Mouse (Mus musculus): ENCODE data around the gene Thpo. TPM values are rescaled to one million over a fixed set of nuclear protein-coding genes. Genes with fewer than 3 reads are reported as not detected.

Thpo gene
- polyA plus RNA-seq (2017; shearing (Covaris generic)) = under 1 TPM; 0.10 to 0.24 TPM

DNA sequence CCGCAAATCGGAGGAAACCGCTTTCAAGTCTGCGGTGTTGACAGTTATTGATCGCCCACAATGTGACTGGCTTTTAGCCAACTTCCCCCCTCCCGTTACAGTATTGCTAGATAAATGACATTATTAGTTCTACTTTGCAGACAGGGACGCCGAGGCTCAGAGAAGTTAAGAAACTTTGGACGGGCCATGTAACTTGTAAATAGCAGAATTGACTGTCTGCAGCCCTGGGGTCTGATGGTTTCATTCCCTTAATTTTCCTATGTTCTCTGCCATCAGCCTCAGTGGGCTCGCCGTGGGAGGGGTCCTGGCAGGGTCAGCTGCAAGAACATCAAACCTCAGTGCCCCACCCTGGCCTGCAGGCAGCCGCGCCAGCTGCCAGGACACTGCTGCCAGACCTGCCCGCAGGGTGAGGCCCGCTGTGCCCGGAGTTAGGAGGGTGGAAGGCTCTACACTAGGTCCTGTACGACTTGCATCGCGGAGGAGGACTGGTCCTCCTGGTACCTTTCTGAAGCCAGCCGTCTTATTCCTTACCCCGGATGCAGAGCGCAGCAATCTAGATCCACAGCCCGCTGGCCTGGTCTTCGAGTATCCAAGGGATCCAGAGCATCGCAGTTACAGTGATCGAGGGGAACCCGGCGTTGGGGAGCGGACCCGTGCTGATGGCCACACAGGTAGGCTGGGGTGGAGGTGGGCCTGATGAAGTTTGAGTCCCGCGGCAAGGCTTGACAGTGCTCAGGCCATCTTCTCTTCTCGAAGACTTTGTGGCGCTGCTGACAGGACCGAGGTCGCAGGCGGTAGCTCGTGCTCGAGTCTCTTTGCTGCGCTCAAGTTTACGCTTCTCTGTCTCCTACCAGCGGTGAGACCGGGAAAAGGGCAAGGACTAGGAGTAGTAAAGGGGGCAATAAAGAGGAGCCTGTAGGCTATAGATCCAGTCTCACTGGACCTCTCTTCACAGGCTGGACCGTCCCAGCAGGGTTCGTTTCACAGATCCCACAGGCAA is at the start of gene Thpo:
Gene Thpo (minus strand): TSS at position 781 of the 1,000 bp plus-strand sequence.

DNA sequence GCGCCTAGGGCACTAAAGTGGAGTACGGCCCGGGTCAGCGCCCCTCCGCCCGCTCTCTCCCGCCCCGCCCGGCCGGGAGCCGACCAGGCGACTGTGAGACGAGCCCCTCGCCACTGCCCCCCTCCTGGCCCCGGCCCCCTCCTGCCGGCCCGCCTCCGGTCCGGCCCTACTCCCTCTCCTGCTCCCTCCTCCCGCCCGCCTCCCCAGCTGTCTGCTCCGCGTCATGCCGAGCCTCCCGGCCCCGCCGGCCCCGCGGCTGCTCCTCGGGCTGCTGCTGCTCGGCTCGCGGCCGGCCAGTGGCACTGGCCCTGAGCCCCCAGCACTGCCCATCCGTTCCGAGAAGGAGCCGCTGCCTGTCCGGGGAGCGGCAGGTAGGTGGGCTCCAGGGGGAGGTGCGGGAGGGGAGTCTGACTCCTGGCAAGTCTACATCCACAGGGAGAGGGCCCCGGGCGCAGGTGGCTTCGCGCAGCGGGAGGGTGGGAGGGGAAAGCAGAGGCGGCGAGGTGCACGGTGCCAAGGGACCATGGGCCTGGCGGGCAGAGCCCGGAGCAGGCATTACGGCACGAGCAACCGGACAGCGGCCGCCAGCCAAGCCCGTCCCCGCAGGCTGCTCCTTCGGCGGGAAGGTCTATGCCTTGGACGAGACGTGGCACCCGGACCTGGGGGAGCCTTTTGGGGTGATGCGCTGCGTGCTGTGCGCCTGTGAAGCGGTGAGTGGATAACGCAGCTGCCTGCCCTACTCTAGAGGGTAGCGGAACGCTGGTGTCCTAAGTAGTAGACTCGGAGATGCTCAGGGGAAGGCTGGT is 1.2 kb downstream of the Thpo start, which contains the start of gene Chrd:
Gene Chrd (plus strand): TSS at position 203 of the 806 bp plus-strand sequence.

DNA sequence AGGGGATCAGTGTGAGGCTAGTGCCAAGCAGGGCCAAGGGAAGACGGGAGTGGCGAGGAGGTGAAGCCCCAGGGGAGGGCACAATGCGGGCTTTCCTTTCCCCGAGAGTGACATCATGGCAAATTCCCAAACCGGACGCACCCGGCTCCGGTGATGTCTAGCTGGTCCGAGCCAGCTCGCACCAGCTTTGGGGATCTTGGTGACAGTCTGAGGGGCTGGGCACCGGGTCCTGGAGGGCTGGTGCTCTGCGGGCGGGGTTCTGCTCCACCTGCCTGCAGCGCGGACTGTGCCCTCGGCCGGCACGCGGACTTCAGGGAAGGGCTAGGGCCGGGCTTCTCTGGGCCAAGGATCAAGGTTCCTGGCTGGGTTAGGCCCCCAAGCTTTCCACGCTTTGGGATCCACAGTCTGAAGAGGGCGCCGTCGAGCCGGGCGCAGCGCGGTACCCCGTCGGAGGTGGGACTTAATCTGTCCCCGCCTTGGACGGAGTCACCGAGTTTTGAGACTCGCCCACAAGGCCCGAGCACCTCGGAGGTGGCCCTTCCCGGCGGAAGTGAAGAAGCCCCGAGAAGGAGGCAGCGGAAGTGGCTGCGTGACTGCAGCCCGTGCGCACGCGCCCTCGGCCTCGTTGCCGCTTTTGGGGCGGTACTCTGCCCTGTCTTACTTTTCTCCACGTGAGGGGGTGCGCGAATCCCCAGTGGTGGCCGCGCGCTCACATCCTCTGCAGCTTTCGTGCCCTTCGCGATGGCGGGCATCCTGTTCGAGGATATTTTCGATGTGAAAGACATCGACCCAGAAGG is 16.9 kb downstream of the Thpo start, which contains the start of the genes Polr2h and Clcn2:
Gene Polr2h (plus strand): TSS at position 485 of the 797 bp plus-strand sequence.
Gene Clcn2 (minus strand): TSS at position 566 of the 797 bp plus-strand sequence.

DNA sequence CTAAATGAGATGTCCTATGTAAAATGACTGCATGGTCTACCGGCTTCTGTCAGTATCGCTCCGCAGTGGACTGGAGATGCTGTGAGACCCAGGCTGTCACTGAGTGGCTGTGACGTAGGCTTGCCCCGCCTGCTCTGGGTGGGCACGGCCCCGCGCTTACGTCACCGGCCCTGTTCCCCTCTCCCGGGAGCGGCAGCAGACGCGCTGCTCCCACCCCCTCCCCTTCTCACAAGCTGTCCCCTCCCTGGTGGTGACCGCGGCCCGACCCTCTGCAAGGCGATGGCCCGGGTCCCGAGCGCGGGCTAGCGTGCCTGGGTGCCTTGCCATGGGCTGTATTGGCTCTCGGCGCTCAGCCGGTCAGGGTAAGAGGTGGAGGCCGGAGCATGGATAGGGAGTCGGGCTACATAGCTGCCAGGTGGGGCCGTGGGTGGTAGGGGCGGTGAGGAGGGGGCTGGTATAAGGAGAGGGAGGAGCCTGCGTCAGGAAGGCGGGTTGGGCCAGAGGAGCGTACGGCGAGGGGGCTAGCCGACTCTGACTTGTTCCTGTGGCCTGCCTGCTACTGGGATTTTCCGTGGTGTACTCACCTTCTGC is 41.1 kb downstream of the Thpo start, which contains the start of gene Fam131a:
Gene Fam131a (plus strand): TSS at position 131 of the 591 bp plus-strand sequence.

Other genes starting within 250 kb of the Thpo start
- 10 to 100 TPM; 73.2 to 74.0 TPM for gene Eif2b5, start 235.7 kb downstream of the Thpo start, polyA plus RNA-seq (2017; shearing (Covaris generic))
- 10 to 100 TPM; 20.9 to 22.7 TPM for gene Dvl3, start 217.5 kb downstream of the Thpo start, polyA plus RNA-seq (2017; shearing (Covaris generic))
- gene Ap2m1, start 199.0 kb downstream of the Thpo start, polyA plus RNA-seq (2017; shearing (Covaris generic)) = 100 to 1,000 TPM; 411 to 418 TPM
- gene Abcf3, start 185.9 kb downstream of the Thpo start, polyA plus RNA-seq (2017; shearing (Covaris generic)) = 10 to 100 TPM; 49.6 to 52.3 TPM
- gene Vwa5b2, start 145.0 kb downstream of the Thpo start, polyA plus RNA-seq (2017; shearing (Covaris generic)) = not detected
- 10 to 100 TPM; 13.8 to 23.8 TPM for gene Eef1akmt4, start 122.9 kb downstream of the Thpo start, polyA plus RNA-seq (2017; shearing (Covaris generic))
- under 1 TPM in 1 of 2 experiments, not detected in 1; 0.13 TPM for gene Gm49333, start 122.9 kb downstream of the Thpo start, polyA plus RNA-seq (2017; shearing (Covaris generic))
- gene Alg3, start 122.8 kb downstream of the Thpo start, polyA plus RNA-seq (2017; shearing (Covaris generic)) = 10 to 100 TPM; 36.7 to 37.5 TPM
- under 1 TPM; 0.14 to 0.41 TPM for gene Camk2n2, start 113.2 kb downstream of the Thpo start, polyA plus RNA-seq (2017; shearing (Covaris generic))
- gene Ece2, start 104.7 kb downstream of the Thpo start, polyA plus RNA-seq (2017; shearing (Covaris generic)) = under 1 TPM in 1 of 2 experiments, not detected in 1; 0.07 TPM
- gene Psmd2, start 82.9 kb downstream of the Thpo start, polyA plus RNA-seq (2017; shearing (Covaris generic)) = 100 to 1,000 TPM; 225 to 261 TPM
- 100 to 1,000 TPM in 1 of 2 experiments, 10 to 100 TPM in 1; 81.8 to 105 TPM for gene Eif4g1, start 66.2 kb downstream of the Thpo start, polyA plus RNA-seq (2017; shearing (Covaris generic))
- 1 to 10 TPM in 1 of 2 experiments, under 1 TPM in 1; 0.67 to 2.9 TPM for gene Fam131a, start 41.3 kb downstream of the Thpo start, polyA plus RNA-seq (2017; shearing (Covaris generic))
- gene Polr2h, start 16.8 kb downstream of the Thpo start, polyA plus RNA-seq (2017; shearing (Covaris generic)) = 10 to 100 TPM; 50.0 to 67.7 TPM
- 1 to 10 TPM; 2.7 to 3.2 TPM for gene Clcn2, start 16.8 kb downstream of the Thpo start, polyA plus RNA-seq (2017; shearing (Covaris generic))
- gene Chrd, start 1.4 kb downstream of the Thpo start, polyA plus RNA-seq (2017; shearing (Covaris generic)) = not detected

All from activated CD4-positive, CD25-positive, alpha-beta regulatory T cell (primary cell).